Mouse (Mus musculus) hindbrain, embryonic 16.5 days (tissue): ENCODE results near the gene Setd3. TPM values are rescaled to one million over a fixed set of nuclear protein-coding genes. Genes with fewer than 3 reads are reported as not detected.
A peak's percentile ranks its signal among the peaks of the same experiment; 100 is the strongest.
"Not testable (repeated sequence)": the region's sequence is repeated elsewhere in the genome, so short reads cannot be mapped to it uniquely, and the experiment has no call there.

Source experiments
- ATAC-seq: fragments of 200-750 bp; cut with Nextera tagmentation; 2 replicates; pipeline ENCODE4 v1.8.0; 2017; ENCODE audit warnings: moderate TSS enrichment, moderate library complexity
- H3K27ac ChIP-seq: fragments of 300-500 bp; sonication (generic); 2 replicates; pipeline ENCODE4 v1.5.1; 2014; ENCODE audit warnings: low read depth, mild to moderate bottlenecking, control low read depth, low read length, moderate library complexity
- H3K27me3 ChIP-seq: fragments of 300-500 bp; sonication (generic); replicated peaks from 2 replicates; pipeline ENCODE4 v1.6.1; 2014; ENCODE audit warnings: low read length; ENCODE audit not compliant: control insufficient read depth, insufficient read depth
- H3K36me3 ChIP-seq: fragments of 300-500 bp; sonication (generic); 2 replicates; pipeline ENCODE4 v1.6.1; 2014; ENCODE audit warnings: mild to moderate bottlenecking, low read length, moderate library complexity, mixed read lengths; ENCODE audit not compliant: control insufficient read depth, insufficient read depth
- H3K4me1 ChIP-seq: fragments of 300-500 bp; sonication (generic); 2 replicates; pipeline ENCODE4 v1.6.1; 2014; ENCODE audit warnings: low read depth, low read length; ENCODE audit not compliant: control insufficient read depth, insufficient read depth
- H3K4me2 ChIP-seq: fragments of 300-500 bp; sonication (generic); 2 replicates; pipeline ENCODE4 v1.6.1; 2014; ENCODE audit warnings: mild to moderate bottlenecking, low read length, control low read depth, moderate library complexity
- H3K4me3 ChIP-seq: fragments of 300-500 bp; sonication (generic); 2 replicates; pipeline ENCODE4 v1.5.1; 2014; ENCODE audit warnings: mild to moderate bottlenecking, low read length, control low read depth, moderate library complexity
- H3K9ac ChIP-seq: fragments of 300-500 bp; sonication (generic); 2 replicates; pipeline ENCODE4 v1.6.1; 2014; ENCODE audit warnings: low read depth, mild to moderate bottlenecking, control low read depth, low read length, moderate library complexity
- H3K9me3 ChIP-seq: fragments of 300-500 bp; sonication (generic); 2 replicates; pipeline ENCODE4 v1.6.1; 2014; ENCODE audit warnings: mild to moderate bottlenecking, low read length, moderate library complexity; ENCODE audit not compliant: control insufficient read depth
- WGBS: fragments of 180-500 bp; shearing (Covaris S2); extraction: QIAGEN DNeasy Blood & Tissue Kit; methylation state at CpG from one replicate; pipeline ENCODE4 v1.1.7; 2014; 5-methylcytosine and 5-hydroxymethylcytosine counted together
- polyA plus RNA-seq: library from polyadenylated mRNA; unstranded; fragments of >200 nt; fragmentation: Nextera tagmentation; extraction: Ambion mirVana; gene quantifications from 2 replicates; pipeline ENCODE4 v1.2.1, GENCODE M21; 2015

Gene Setd3
- polyA plus RNA-seq, 1 experiment from 2014 or later = 93.6 TPM

GRCm38 (mm10) chr12:108118503-108118901 is 60.6 kb downstream of the Setd3 start:
- Histone ChIP-seq H3K9ac (no peak overlapping the region), H3K27ac (no peak overlapping the region), H3K4me3 (no peak overlapping the region), H3K27me3 (no peaks in the 10 kb centered on the region), H3K4me2 (peak overlapping the region; percentile 46), H3K36me3 (no peaks in the 10 kb centered on the region), H3K9me3 (no peaks in the 10 kb centered on the region), H3K4me1 (peaks cover 16% of the 10 kb centered on the region)
- ATAC-seq = peak; percentile 15; the same call in 1 of the 2 replicates
- 46% methylated on average over 10 of the region's 10 CpGs for WGBS

GRCm38 (mm10) chr12:108111191-108111590 is 67.9 kb downstream of the Setd3 start:
- H3K4me1 ChIP-seq = no peaks in the 10 kb centered on the region
- no peak overlapping the region for H3K4me3 ChIP-seq
- H3K9ac ChIP-seq = no peak overlapping the region
- H3K4me2 ChIP-seq = no peak overlapping the region
- no peak overlapping the region for H3K27ac ChIP-seq
- no peaks in the 10 kb centered on the region for H3K9me3 ChIP-seq
- H3K36me3 ChIP-seq = no peaks in the 10 kb centered on the region
- no peak for ATAC-seq
- H3K27me3 ChIP-seq = no peaks in the 10 kb centered on the region
- WGBS = 88% methylated on average over 12 of the region's 12 CpGs

- H3K4me2 ChIP-seq = no peak overlapping the region
- H3K9ac ChIP-seq = no peak overlapping the region
- ATAC-seq = no peak
- H3K9me3 ChIP-seq = no peaks in the 10 kb centered on the region
- H3K27ac ChIP-seq = no peak overlapping the region
- no peaks in the 10 kb centered on the region for H3K27me3 ChIP-seq
- H3K4me1 ChIP-seq = no peaks in the 10 kb centered on the region
- H3K36me3 ChIP-seq = no peaks in the 10 kb centered on the region
- 78% methylated on average over 3 of the region's 3 CpGs for WGBS
- H3K4me3 ChIP-seq = no peak overlapping the region
These were observed 68.4 kb downstream of the Setd3 start for GRCm38 (mm10) chr12:108110674-108111073.

GRCm38 (mm10) chr12:108109732-108110131 is 69.4 kb downstream of the Setd3 start:
- H3K9me3 ChIP-seq = no peaks in the 10 kb centered on the region
- no peak overlapping the region for H3K4me3 ChIP-seq
- 79% methylated on average over 4 of the region's 4 CpGs for WGBS
- no peak overlapping the region for H3K9ac ChIP-seq
- H3K4me1 ChIP-seq = no peaks in the 10 kb centered on the region
- no peaks in the 10 kb centered on the region for H3K27me3 ChIP-seq
- H3K4me2 ChIP-seq = no peak overlapping the region
- H3K27ac ChIP-seq = no peak overlapping the region
- H3K36me3 ChIP-seq = no peaks in the 10 kb centered on the region
- ATAC-seq = no peak

GRCm38 (mm10) chr12:108108591-108108990 is 70.5 kb downstream of the Setd3 start:
- not testable (repeated sequence) for H3K4me3 ChIP-seq, H3K9ac ChIP-seq, H3K27me3 ChIP-seq, H3K4me1 ChIP-seq, H3K27ac ChIP-seq, ATAC-seq, H3K36me3 ChIP-seq, H3K9me3 ChIP-seq, H3K4me2 ChIP-seq
- WGBS = 87% methylated on average over 7 of the region's 7 CpGs

- no peaks in the 10 kb centered on the region for H3K9me3 ChIP-seq
- H3K27me3 ChIP-seq = no peaks in the 10 kb centered on the region
- H3K27ac ChIP-seq = no peak overlapping the region
- no peak for ATAC-seq
- no peaks in the 10 kb centered on the region for H3K36me3 ChIP-seq
- 88% methylated on average over 6 of the region's 6 CpGs for WGBS
- no peak overlapping the region for H3K4me2 ChIP-seq
- no peak overlapping the region for H3K9ac ChIP-seq
- H3K4me3 ChIP-seq = no peak overlapping the region
- H3K4me1 ChIP-seq = no peaks in the 10 kb centered on the region
These were observed 75.8 kb downstream of the Setd3 start for GRCm38 (mm10) chr12:108103292-108103691.

GRCm38 (mm10) chr12:108102119-108102518 is 77.0 kb downstream of the Setd3 start:
- no peak for ATAC-seq

GRCm38 (mm10) chr12:108100181-108100580 is 78.9 kb downstream of the Setd3 start:
- no peak overlapping the region for H3K4me3 ChIP-seq
- H3K9ac ChIP-seq = no peak overlapping the region
- H3K36me3 ChIP-seq = no peaks in the 10 kb centered on the region
- ATAC-seq = no peak
- H3K27ac ChIP-seq = no peak overlapping the region
- WGBS = 79% methylated on average over 8 of the region's 8 CpGs
- no peaks in the 10 kb centered on the region for H3K27me3 ChIP-seq
- H3K4me1 ChIP-seq = no peaks in the 10 kb centered on the region
- H3K9me3 ChIP-seq = no peaks in the 10 kb centered on the region
- H3K4me2 ChIP-seq = no peak overlapping the region

More at GRCm38 (mm10) chr12:108102119-108102518, 77.0 kb downstream of the Setd3 start:
- WGBS = 80% methylated on average over 2 of the region's 2 CpGs
- Histone ChIP-seq H3K4me3 (no peak overlapping the region), H3K27me3 (no peaks in the 10 kb centered on the region), H3K9ac (no peak overlapping the region), H3K36me3 (no peaks in the 10 kb centered on the region), H3K9me3 (no peaks in the 10 kb centered on the region), H3K4me1 (no peaks in the 10 kb centered on the region), H3K4me2 (no peak overlapping the region), H3K27ac (no peak overlapping the region)

- H3K9me3 ChIP-seq = no peaks in the 10 kb centered on the region
- H3K4me3 ChIP-seq = no peak overlapping the region
- H3K27ac ChIP-seq = no peak overlapping the region
- no peak overlapping the region for H3K4me2 ChIP-seq
- H3K27me3 ChIP-seq = no peaks in the 10 kb centered on the region
- WGBS = 65% methylated on average over 18 of the region's 18 CpGs
- no peak overlapping the region for H3K9ac ChIP-seq
- H3K36me3 ChIP-seq = no peaks in the 10 kb centered on the region
- ATAC-seq = no peak
- H3K4me1 ChIP-seq = no peaks in the 10 kb centered on the region
These were observed 80.7 kb downstream of the Setd3 start for GRCm38 (mm10) chr12:108098201-108098980.
